Mouse (Mus musculus) limb, embryonic 13.5 days (tissue): Measurements from ENCODE around the gene Lgals1. TPM values are rescaled to one million over a fixed set of nuclear protein-coding genes. Genes with fewer than 3 reads are reported as not detected.

Experiments used
- ATAC-seq: fragments of 200-750 bp; cut with Nextera tagmentation; 2 replicates; pipeline ENCODE4 v1.8.0; 2017; ENCODE audit warnings: low read depth, moderate number of reproducible peaks, moderate TSS enrichment; ENCODE audit not compliant: low FRiP score
- H3K27ac ChIP-seq: fragments of 300-500 bp; sonication (generic); 2 replicates; pipeline ENCODE4 v1.5.1; 2015; ENCODE audit warnings: inconsistent platforms, mild to moderate bottlenecking, moderate library complexity
- H3K27me3 ChIP-seq: fragments of 300-500 bp; sonication (generic); 2 replicates; pipeline ENCODE4 v1.6.1; 2015; ENCODE audit warnings: mild to moderate bottlenecking, inconsistent platforms
- H3K36me3 ChIP-seq: fragments of 300-500 bp; sonication (generic); 2 replicates; pipeline ENCODE4 v1.6.1; 2015; ENCODE audit warnings: inconsistent platforms, mild to moderate bottlenecking, moderate library complexity
- H3K4me1 ChIP-seq: fragments of 300-500 bp; sonication (generic); 2 replicates; pipeline ENCODE4 v1.6.1; 2015; ENCODE audit warnings: inconsistent platforms
- H3K4me2 ChIP-seq: fragments of 300-500 bp; sonication (generic); replicated peaks from 2 replicates; pipeline ENCODE4 v1.6.1; 2015; ENCODE audit warnings: inconsistent platforms, mild to moderate bottlenecking, moderate library complexity
- H3K4me3 ChIP-seq: fragments of 300-500 bp; sonication (generic); 2 replicates; pipeline ENCODE4 v1.5.1; 2015; ENCODE audit warnings: moderate library complexity, mild to moderate bottlenecking, inconsistent platforms
- H3K9ac ChIP-seq: fragments of 300-500 bp; sonication (generic); 2 replicates; pipeline ENCODE4 v1.6.1; 2015; ENCODE audit warnings: mild to moderate bottlenecking, inconsistent platforms
- H3K9me3 ChIP-seq: fragments of 300-500 bp; sonication (generic); 2 replicates; pipeline ENCODE4 v1.6.1; 2016; ENCODE audit warnings: inconsistent platforms
- WGBS: fragments of 180-500 bp; shearing (Covaris S2); methylation state at CpG from one replicate; pipeline ENCODE4 v1.1.7; 2015; 5-methylcytosine and 5-hydroxymethylcytosine counted together
- polyA plus RNA-seq: library from polyadenylated mRNA; unstranded; fragments of >200 nt; fragmentation: Nextera tagmentation; extraction: Ambion mirVana; gene quantifications from 2 replicates; pipeline ENCODE4 v1.2.1, GENCODE M21; 2015

Gene Lgals1
- polyA plus RNA-seq, 1 experiment from 2014 or later: 1,866 TPM

DNA sequence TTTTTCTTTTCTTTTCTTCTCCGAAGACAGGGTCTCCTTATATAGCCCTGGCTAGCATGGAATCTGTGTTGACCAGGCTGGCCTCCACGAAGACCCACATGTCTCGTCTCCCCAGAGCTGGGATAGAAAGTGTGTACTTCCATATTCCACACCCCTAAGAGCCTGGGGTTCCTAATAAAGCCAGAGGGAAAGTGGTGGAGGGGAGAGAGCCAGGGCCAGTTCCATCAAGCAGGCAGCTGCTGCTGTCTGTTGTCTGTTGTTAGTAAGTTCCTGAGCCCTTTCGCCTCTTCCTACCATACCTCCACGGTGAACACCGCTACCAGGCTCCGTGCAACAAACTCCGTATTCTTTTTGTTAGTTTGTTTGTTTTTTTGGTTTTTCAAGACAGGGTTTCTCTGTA is 2.0 kb downstream of the Lgals1 start:
- Histone ChIP-seq H3K27me3 (no peaks in the 10 kb centered on the region), H3K4me3 (peak overlapping the region; percentile 62), H3K9me3 (no peaks in the 10 kb centered on the region), H3K27ac (peak overlapping the region; percentile 99), H3K4me1 (peaks cover 42% of the 10 kb centered on the region), H3K36me3 (peaks cover 20% of the 10 kb centered on the region), H3K9ac (peak overlapping the region; percentile 55), H3K4me2 (peak overlapping the region; percentile 95)
- no peak for ATAC-seq
- WGBS: 44% methylated on average over 8 of the region's 8 CpGs

GRCm38 (mm10) chr15:78930192-78930706 is 3.7 kb downstream of the Lgals1 start:
- Histone ChIP-seq H3K9me3 (no peaks in the 10 kb centered on the region), H3K27me3 (no peaks in the 10 kb centered on the region), H3K4me1 (peaks cover 36% of the 10 kb centered on the region), H3K9ac (no peak overlapping the region), H3K4me3 (no peak overlapping the region), H3K4me2 (no peak overlapping the region), H3K27ac (no peak overlapping the region), H3K36me3 (peaks cover 20% of the 10 kb centered on the region)
- ATAC-seq: no peak
- WGBS: 95% methylated on average over 6 of the region's 6 CpGs

DNA sequence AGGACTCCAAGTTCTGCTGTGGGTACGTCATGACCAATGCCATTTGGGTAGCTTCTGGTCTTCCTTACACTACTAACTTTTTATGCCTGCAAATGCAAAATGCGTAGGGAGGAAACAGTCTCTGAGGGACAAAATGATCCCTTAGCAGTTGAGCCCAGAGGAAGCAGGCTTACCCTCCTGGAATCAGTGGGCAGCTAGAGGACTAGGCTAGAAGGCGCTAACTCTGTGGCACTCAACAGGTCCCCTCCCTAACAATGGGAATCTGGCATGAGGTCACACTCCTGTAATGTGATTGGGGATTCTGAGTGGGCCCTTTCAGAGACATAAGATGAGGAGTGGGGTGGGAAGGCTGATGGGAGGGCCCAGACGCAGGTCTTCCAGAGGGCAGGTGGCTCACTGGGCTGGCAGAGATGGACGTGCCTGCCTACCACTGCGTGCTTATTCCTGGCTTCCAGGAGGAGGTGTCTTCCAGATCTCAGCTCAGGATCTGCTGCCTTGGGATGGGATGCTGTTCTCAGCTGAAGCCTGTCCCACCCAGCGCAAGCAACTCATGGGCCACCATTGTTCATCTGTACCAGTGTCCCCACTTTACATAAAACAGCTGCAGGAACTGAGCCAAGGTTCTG is 4.4 kb downstream of the Lgals1 start:
- no peak for ATAC-seq
- H3K36me3 ChIP-seq: peaks cover 20% of the 10 kb centered on the region
- no peak overlapping the region for H3K9ac ChIP-seq
- no peaks in the 10 kb centered on the region for H3K27me3 ChIP-seq
- H3K4me2 ChIP-seq: no peak overlapping the region
- H3K9me3 ChIP-seq: no peaks in the 10 kb centered on the region
- 82% methylated on average over 7 of the region's 7 CpGs for WGBS
- H3K27ac ChIP-seq: peak overlapping the region; percentile 48; the same call in 1 of the 2 replicates
- H3K4me3 ChIP-seq: no peak overlapping the region
- H3K4me1 ChIP-seq: peaks cover 35% of the 10 kb centered on the region

- H3K4me1 ChIP-seq: peaks cover 36% of the 10 kb centered on the region
- no peak overlapping the region for H3K9ac ChIP-seq
- no peaks in the 10 kb centered on the region for H3K9me3 ChIP-seq
- no peak overlapping the region; the same call in 1 of the 2 replicates for H3K27ac ChIP-seq
- no peak for ATAC-seq
- peaks cover 22% of the 10 kb centered on the region for H3K36me3 ChIP-seq
- WGBS: 28% methylated on average over 3 of the region's 3 CpGs
- H3K4me2 ChIP-seq: no peak overlapping the region
- no peak overlapping the region for H3K4me3 ChIP-seq
- no peaks in the 10 kb centered on the region for H3K27me3 ChIP-seq
These were observed 5.1 kb downstream of the Lgals1 start for GRCm38 (mm10) chr15:78931577-78931976.

- H3K4me1 ChIP-seq: peaks cover 16% of the 10 kb centered on the region
- under 1% methylated on average over 42 of the region's 42 CpGs for WGBS
- H3K9me3 ChIP-seq: no peaks in the 10 kb centered on the region
- no peaks in the 10 kb centered on the region for H3K27me3 ChIP-seq
- H3K9ac ChIP-seq: peak within 1 kb of the TSS; percentile 76
- H3K36me3 ChIP-seq: peaks cover 46% of the 10 kb centered on the region
- peak; percentile 89 for ATAC-seq
- peak within 1 kb of the TSS; percentile 82 for H3K4me2 ChIP-seq
- H3K27ac ChIP-seq: peak within 1 kb of the TSS; percentile 87
- peak within 1 kb of the TSS; percentile 68 for H3K4me3 ChIP-seq
These were observed 8.3 kb downstream of the Lgals1 start, which contains the start of gene Nol12 for GRCm38 (mm10) chr15:78934784-78935320. Gene Nol12 (plus strand): TSS chr15:78934933.

GRCm38 (mm10) chr15:78936403-78936802 is 9.9 kb downstream of the Lgals1 start:
- Histone ChIP-seq H3K27me3 (no peaks in the 10 kb centered on the region), H3K9me3 (no peaks in the 10 kb centered on the region), H3K36me3 (peaks cover 50% of the 10 kb centered on the region), H3K4me2 (peak overlapping the region; percentile 82), H3K4me1 (peaks cover 14% of the 10 kb centered on the region), H3K9ac (peak overlapping the region; percentile 76; the same call in 1 of the 2 replicates), H3K27ac (no peak overlapping the region), H3K4me3 (0 out of 2 replicates have a peak overlapping the region, but pooled peaks have one; percentile 68)
- WGBS: 90% methylated on average over 12 of the region's 12 CpGs
- ATAC-seq: no peak

DNA sequence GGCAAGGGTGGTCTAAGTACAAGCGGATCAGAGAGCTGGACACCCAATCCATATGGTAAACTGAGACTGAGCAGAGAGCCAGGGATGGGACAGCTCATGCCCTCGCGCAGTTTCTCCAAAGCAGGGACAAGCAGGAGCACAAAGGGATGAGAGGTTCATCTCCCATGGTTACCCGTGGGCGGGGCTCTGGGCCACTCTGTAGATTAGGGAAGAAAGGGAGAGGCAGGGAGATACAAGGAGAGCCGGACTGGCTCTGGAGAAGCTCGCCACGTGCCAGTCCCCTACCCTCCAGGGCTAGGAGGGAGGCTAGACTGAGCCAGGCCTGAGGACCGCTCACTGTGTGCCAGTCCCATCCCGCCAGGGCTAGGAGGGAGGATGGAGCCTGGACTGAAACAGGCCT is 10.8 kb downstream of the Lgals1 start:
- Histone ChIP-seq H3K4me2 (no peak overlapping the region), H3K27me3 (no peaks in the 10 kb centered on the region), H3K4me1 (peaks cover 14% of the 10 kb centered on the region), H3K9me3 (no peaks in the 10 kb centered on the region), H3K4me3 (no peak overlapping the region), H3K27ac (no peak overlapping the region), H3K36me3 (peaks cover 57% of the 10 kb centered on the region), H3K9ac (no peak overlapping the region)
- no peak for ATAC-seq
- 88% methylated on average over 10 of the region's 10 CpGs for WGBS

GRCm38 (mm10) chr15:78937963-78938362 is 11.4 kb downstream of the Lgals1 start:
- 91% methylated on average over 2 of the region's 2 CpGs for WGBS
- H3K27me3 ChIP-seq: no peaks in the 10 kb centered on the region
- H3K4me2 ChIP-seq: no peak overlapping the region
- no peak for ATAC-seq
- H3K9ac ChIP-seq: no peak overlapping the region
- peaks cover 57% of the 10 kb centered on the region for H3K36me3 ChIP-seq
- H3K4me3 ChIP-seq: no peak overlapping the region
- no peak overlapping the region for H3K27ac ChIP-seq
- H3K4me1 ChIP-seq: peaks cover 17% of the 10 kb centered on the region
- H3K9me3 ChIP-seq: no peaks in the 10 kb centered on the region

DNA sequence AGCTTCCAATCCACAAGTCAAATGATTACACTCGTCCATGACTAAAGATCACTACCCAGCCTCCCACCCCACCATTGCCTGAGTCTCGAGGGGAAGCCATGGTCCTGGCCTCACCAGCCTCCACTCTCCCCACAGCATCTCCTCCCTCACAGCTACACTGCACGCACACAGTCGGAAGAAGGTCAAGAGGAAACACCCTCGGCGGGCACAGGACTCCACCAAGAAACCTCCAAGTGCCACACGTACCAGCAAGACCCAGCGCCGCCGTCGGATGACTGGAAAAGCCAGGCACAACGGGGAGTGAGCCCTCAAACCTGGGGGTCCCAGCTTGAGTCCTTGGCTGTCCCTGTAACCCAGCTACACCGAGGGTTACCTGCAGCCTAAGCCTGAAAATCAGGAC is 13.8 kb downstream of the Lgals1 start:
- H3K4me2 ChIP-seq: no peak overlapping the region
- no peak for ATAC-seq
- H3K9me3 ChIP-seq: no peaks in the 10 kb centered on the region
- peaks cover 57% of the 10 kb centered on the region for H3K36me3 ChIP-seq
- H3K9ac ChIP-seq: no peak overlapping the region
- no peak overlapping the region for H3K4me3 ChIP-seq
- H3K27ac ChIP-seq: no peak overlapping the region
- H3K4me1 ChIP-seq: peaks cover 14% of the 10 kb centered on the region
- WGBS: 93% methylated on average over 13 of the region's 13 CpGs
- H3K27me3 ChIP-seq: no peaks in the 10 kb centered on the region

- H3K27ac ChIP-seq: peak overlapping the region; percentile 3; the same call in 1 of the 2 replicates
- peaks cover 44% of the 10 kb centered on the region for H3K36me3 ChIP-seq
- H3K9ac ChIP-seq: peak overlapping the region; percentile 62
- no peaks in the 10 kb centered on the region for H3K9me3 ChIP-seq
- H3K4me3 ChIP-seq: peak overlapping the region; percentile 38
- peak overlapping the region; percentile 62 for H3K4me2 ChIP-seq
- WGBS: 4% methylated on average over 9 of the region's 9 CpGs
- peak; percentile 59; the same call in 1 of the 2 replicates for ATAC-seq
- peaks cover 8% of the 10 kb centered on the region for H3K4me1 ChIP-seq
- no peaks in the 10 kb centered on the region for H3K27me3 ChIP-seq
These were observed 16.1 kb downstream of the Lgals1 start for GRCm38 (mm10) chr15:78942663-78943062.

DNA sequence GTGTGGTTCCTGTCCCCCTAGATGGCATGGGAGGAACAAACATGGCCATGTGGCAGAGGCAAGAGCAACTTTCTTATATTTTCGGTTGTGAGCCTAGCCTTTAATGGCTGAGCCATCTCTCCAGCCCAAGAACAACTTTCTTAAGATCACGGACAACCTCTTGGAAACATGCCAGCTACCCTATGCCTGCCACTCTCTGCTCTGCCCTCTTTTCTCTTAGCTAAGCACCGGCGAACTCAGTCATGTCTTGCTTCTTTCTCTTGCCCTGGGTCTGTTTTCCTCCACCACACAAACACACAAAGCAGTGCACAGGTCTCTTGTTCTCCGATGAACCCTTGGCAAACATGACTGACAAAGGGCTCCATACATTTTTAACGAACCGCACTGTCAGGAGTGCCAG is 19.7 kb downstream of the Lgals1 start:
- Histone ChIP-seq H3K9me3 (no peaks in the 10 kb centered on the region), H3K9ac (no peak overlapping the region), H3K4me1 (peaks cover 23% of the 10 kb centered on the region), H3K4me3 (no peak overlapping the region), H3K27me3 (no peaks in the 10 kb centered on the region), H3K4me2 (no peak overlapping the region), H3K36me3 (peaks cover 9% of the 10 kb centered on the region), H3K27ac (no peak overlapping the region)
- 82% methylated on average over 7 of the region's 7 CpGs for WGBS
- no peak for ATAC-seq

DNA sequence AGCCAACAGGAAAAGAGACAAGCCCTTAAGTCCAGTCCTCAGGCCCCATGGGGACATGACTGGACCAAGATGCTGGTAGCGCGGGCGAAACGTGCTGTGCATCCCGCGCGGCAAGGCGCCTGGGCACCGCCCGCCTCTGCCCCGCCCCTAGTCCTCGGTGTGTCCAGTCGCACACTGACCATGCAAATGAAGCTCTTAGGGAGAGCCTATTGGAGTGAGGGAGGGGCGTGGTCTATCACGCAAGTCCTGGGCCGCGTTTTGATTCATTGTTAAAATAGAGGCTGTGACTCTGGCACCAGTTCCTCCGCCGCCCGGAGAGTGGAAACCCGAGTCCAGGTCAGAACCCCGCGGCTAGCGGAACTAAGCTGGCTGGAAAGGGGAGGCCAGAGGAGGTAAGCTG is 21.1 kb downstream of the Lgals1 start, which contains the start of gene Triobp:
TSS of gene Triobp (plus strand) at position 68 of the 400 bp plus-strand sequence.
- H3K4me3 ChIP-seq: peak within 1 kb of the TSS; percentile 55
- no peaks in the 10 kb centered on the region for H3K9me3 ChIP-seq
- no peaks in the 10 kb centered on the region for H3K27me3 ChIP-seq
- H3K27ac ChIP-seq: peak within 1 kb of the TSS; percentile 34; the same call in 1 of the 2 replicates
- H3K36me3 ChIP-seq: peaks cover 11% of the 10 kb centered on the region
- H3K9ac ChIP-seq: peak within 1 kb of the TSS; percentile 69
- 0% methylated on average over 24 of the region's 24 CpGs for WGBS
- peaks cover 20% of the 10 kb centered on the region for H3K4me1 ChIP-seq
- peak; percentile 97 for ATAC-seq
- H3K4me2 ChIP-seq: peak within 1 kb of the TSS; percentile 79
